Mouse (Mus musculus) lung, postnatal 0 days (tissue): ENCODE measurements around the gene Cldn7.

Experiments used
- CTCF ChIP-seq: IDR thresholded peaks from 2 replicates; pipeline ENCODE4 v1.5.1; 2016; ENCODE audit warnings: antibody characterized with exemption, mild to moderate bottlenecking
- EP300 ChIP-seq: IDR thresholded peaks from 2 replicates; pipeline ENCODE4 v1.6.1; 2016; ENCODE audit warnings: antibody characterized with exemption, mild to moderate bottlenecking, control low read depth

- TF ChIP-seq CTCF (no peak), EP300 (no peak)
Measured at GRCm38 (mm10) chr11:69929712-69930111, 34.9 kb upstream of the Cldn7 start.
